Mouse (Mus musculus) gastrocnemius, postnatal 14 days (tissue): ENCODE measurements around the gene Nyap1. TPM values are rescaled to one million over a fixed set of nuclear protein-coding genes. Genes with fewer than 3 reads are reported as not detected.
"Not testable (repeated sequence)": the region's sequence is repeated elsewhere in the genome, so short reads cannot be mapped to it uniquely, and the experiment has no call there.

Experiments used
- DNase-seq: peaks from one replicate; pipeline ENCODE4 v3.0.0; 2021; ENCODE audit warnings: mixed read lengths
- intact Hi-C: fragments of 180-260 bp; cut with DNase I; formaldehyde crosslinking; loops from one replicate; pipeline ENCODE4 v1.15.1; 2025; ENCODE audit warnings: low total_unique reads
- total RNA-seq, 2 experiments: library from RNA; stranded (reverse); gene quantifications; 2 replicates each; pipeline ENCODE4 v1.2.3; 2021

Nyap1 gene
- total RNA-seq, 2 experiments from 2014 or later: 0.39 to 0.42 TPM

- intact Hi-C loops: no loop called here
- no peak for DNase-seq
Observed at GRCm38 (mm10) chr5:137772755-137773154, 31.3 kb upstream of the Nyap1 start.

- intact Hi-C loops: no loop called here
- no peak for DNase-seq
Observed at GRCm38 (mm10) chr5:137770709-137771108, 29.3 kb upstream of the Nyap1 start.

- intact Hi-C loops: loop anchor here (10.0 kb wide), 1 partner anchor 284 kb away; no protein-coding TSS in a partner anchor
- DNase-seq: no peak
Observed at GRCm38 (mm10) chr5:137768475-137768874, 27.1 kb upstream of the Nyap1 start.

GRCm38 (mm10) chr5:137766270-137766669 is 24.9 kb upstream of the Nyap1 start:
- intact Hi-C loops: loop anchor here (10.0 kb wide), 1 partner anchor 281 kb away; no protein-coding TSS in a partner anchor

GRCm38 (mm10) chr5:137764609-137765340 is 23.4 kb upstream of the Nyap1 start:
- DNase-seq: no peak
- intact Hi-C loops: loop anchor here (10.0 kb wide), 1 partner anchor 280 kb away; no protein-coding TSS in a partner anchor

More at GRCm38 (mm10) chr5:137766270-137766669, 24.9 kb upstream of the Nyap1 start:
- no peak for DNase-seq

GRCm38 (mm10) chr5:137759971-137760412 is 18.6 kb upstream of the Nyap1 start:
- intact Hi-C loops: loop anchor here (2.0 to 10.0 kb wide), 2 partner anchors 103 to 275 kb away; no protein-coding TSS in a partner anchor
- peak; percentile 88 for DNase-seq

- DNase-seq: no peak
- intact Hi-C loops: loop anchor here (2.0 kb wide), 1 partner anchor 102 kb away; no protein-coding TSS in a partner anchor
Observed at GRCm38 (mm10) chr5:137758921-137759534, 17.6 kb upstream of the Nyap1 start.

- intact Hi-C loops: loop anchor here (2.0 kb wide), 1 partner anchor 101 kb away; no protein-coding TSS in a partner anchor
- DNase-seq: no peak
Observed at GRCm38 (mm10) chr5:137757887-137758286, 16.5 kb upstream of the Nyap1 start.

- peak; percentile 80 for DNase-seq
- intact Hi-C loops: no loop called here
Observed at GRCm38 (mm10) chr5:137756882-137757661, 15.7 kb upstream of the Nyap1 start.

GRCm38 (mm10) chr5:137756106-137756505 is 14.7 kb upstream of the Nyap1 start:
- DNase-seq: no peak
- intact Hi-C loops: no loop called here

- intact Hi-C loops: no loop called here
- DNase-seq: no peak
Observed at GRCm38 (mm10) chr5:137755425-137755824, 14.0 kb upstream of the Nyap1 start.

- intact Hi-C loops: no loop called here
- no peak for DNase-seq
Observed at GRCm38 (mm10) chr5:137753111-137753832, 11.9 kb upstream of the Nyap1 start.

- intact Hi-C loops: no loop called here
- DNase-seq: no peak
Observed at GRCm38 (mm10) chr5:137751988-137752387, 10.6 kb upstream of the Nyap1 start.

GRCm38 (mm10) chr5:137751221-137751887 is 9.9 kb upstream of the Nyap1 start:
- intact Hi-C loops: no loop called here
- DNase-seq: no peak

- intact Hi-C loops: not testable (repeated sequence)
Observed at GRCm38 (mm10) chr5:137750212-137750611, 8.8 kb upstream of the Nyap1 start.

GRCm38 (mm10) chr5:137749196-137749836 is 7.9 kb upstream of the Nyap1 start:
- intact Hi-C loops: no loop called here
- no peak for DNase-seq

More at GRCm38 (mm10) chr5:137750212-137750611, 8.8 kb upstream of the Nyap1 start:
- not testable (repeated sequence) for DNase-seq

GRCm38 (mm10) chr5:137748130-137748770 is 6.8 kb upstream of the Nyap1 start:
- intact Hi-C loops: no loop called here
- DNase-seq: no peak
